Mouse (Mus musculus) cerebellum, adult 2 months (tissue): Measurements from ENCODE around the gene Tbc1d1.

Experiments used
- CTCF ChIP-seq: fragments of 200-500 bp; IDR thresholded peaks from 2 replicates; pipeline ENCODE4 v1.5.1; 2011; ENCODE audit warnings: low read depth, mild to moderate bottlenecking, control low read depth, low read length, moderate library complexity, borderline replicate concordance; ENCODE audit not compliant: insufficient read depth
- POLR2A ChIP-seq: fragments of 200-500 bp; IDR thresholded peaks from 2 replicates; pipeline ENCODE4 v1.6.1; 2011; ENCODE audit warnings: low read length, control low read depth, borderline replicate concordance; ENCODE audit not compliant: insufficient read depth

DNA sequence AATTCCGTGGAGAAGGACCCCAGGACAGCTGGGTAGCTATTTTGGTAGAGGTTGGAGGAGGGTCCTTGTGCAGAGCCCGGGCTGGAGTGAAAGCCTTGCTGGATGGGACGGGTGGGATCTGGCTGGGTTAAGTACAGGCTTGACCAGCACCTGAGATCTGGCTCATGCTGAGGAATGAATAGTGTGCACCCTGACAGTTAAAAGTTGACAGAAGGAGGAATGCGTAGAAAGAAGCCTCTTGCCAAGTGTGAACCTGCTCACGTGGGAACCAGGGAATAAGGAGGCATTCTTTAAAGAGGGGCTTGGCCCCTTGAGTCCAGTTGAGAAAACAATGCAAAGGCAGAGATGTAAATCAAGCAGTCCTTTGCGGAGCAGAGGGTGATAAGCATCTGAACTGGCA is 87.6 kb downstream of the Tbc1d1 start:
- no peak for TF ChIP-seq CTCF
- no peak for TF ChIP-seq POLR2A
